Mouse (Mus musculus): ENCODE measurements around the gene Hirip3. TPM values are rescaled to one million over a fixed set of nuclear protein-coding genes. Genes with fewer than 3 reads are reported as not detected.

Gene Hirip3
- total RNA-seq (2023), result 10 to 100 TPM; 22.0 to 25.4 TPM

DNA sequence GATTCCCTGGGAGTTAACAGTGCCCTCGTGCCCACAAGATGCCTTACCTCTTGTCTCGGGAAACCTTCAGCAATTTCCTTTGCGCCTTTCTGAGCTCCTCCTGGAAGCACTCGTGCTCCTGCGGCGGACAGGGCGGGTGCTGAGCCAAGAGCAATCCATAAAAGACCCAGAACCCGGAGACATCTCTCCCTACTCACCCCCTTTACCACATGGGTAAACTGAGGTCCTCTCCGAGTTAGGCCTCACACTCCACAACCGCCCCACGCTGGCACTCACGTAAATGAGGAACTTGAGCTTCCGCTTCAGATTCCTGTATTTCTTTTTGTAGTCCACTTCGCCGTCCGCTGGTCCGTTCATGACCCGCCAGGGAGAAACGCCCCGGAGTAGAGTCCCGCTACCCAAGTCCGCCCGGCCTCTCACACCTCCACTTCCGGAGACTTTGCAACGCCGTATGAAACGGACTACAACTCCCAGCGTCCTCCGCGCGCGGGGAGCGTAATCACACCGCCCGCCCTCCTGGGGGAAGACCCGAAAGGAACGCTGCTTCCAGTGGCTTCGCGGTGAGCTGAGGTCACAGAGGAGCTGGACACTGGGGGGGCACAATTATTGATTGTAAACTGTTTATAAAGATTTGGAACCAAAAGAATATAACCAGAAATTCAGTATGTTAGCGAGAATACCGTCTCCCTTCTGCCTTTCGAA lies at the start of gene Hirip3:
Gene Hirip3, plus strand, starts transcription at position 544 of the 702 bp plus-strand sequence.

DNA sequence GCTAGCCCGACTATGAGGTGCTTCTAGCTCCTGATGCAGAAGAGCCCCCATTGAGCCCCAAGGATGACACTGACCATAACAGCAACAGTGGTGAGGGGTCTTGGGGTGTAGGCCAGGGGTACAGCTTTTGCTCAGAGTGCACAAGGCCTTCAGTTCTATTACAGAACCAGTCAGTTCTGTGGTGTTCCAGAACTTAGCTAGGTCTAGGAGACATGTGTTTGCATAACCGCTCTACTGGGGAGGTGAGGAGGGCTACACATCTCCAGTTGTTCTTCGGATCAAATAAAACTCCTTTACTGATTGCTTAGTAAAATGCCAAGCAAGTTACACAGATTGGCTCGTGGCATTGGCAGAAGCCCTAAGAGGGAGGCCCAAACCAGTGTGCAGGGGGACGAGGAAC lies 30.2 kb upstream of the Hirip3 start, which contains the start of gene 4930451I11Rik:
Gene 4930451I11Rik, minus strand, starts transcription at position 101 of the 400 bp plus-strand sequence.

DNA sequence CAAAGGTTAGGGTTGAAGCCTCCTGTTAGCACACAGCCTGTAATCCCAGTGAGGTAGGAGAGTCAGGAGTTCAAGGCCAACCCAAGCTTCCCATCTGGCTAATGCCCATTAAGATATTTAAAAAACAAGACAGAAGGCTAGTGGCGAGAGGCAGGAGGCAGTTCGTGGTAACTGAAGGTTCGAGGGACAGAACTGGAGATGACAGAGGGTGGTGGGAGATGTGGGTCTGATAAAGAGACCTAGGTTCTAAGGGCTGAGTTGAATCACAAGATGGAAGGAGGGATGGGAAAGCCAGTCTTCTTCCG lies 14.7 kb upstream of the Hirip3 start, which contains the start of gene Doc2a:
Gene Doc2a, plus strand, starts transcription at position 301 of the 305 bp plus-strand sequence.

DNA sequence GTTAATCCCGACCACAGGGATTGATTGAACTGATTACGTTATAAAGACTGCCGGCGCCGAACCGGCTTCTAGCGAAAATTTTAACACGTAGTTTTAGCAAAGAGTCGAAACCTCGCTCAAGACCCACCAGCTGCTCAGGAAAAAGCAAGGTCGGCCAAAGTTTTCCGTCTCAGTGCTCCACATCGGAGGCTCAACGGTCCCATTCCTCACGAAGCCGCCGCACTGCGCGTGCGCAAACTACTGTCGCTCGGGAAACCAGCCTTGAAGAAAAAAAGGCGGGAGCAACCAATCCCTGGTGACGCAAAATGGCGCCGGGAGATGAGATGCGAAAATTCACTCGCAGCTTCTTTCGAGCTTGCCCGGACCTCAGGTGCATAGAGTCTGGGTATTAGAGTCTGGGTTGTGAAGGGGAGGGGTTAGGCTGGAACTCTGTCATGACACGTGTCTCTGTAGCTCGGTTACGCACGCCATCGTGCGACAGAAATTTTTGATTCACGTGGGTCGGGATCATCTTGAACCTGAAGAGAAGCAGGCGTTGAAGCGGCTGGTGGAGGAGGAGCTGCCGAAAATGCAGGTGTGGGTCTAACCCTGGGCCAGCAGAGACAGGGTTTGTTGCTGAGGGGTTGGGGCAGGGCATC lies 494 bp downstream of the Hirip3 start, which contains the start of gene Ino80e:
Gene Ino80e, minus strand, starts transcription at position 231 of the 638 bp plus-strand sequence.

DNA sequence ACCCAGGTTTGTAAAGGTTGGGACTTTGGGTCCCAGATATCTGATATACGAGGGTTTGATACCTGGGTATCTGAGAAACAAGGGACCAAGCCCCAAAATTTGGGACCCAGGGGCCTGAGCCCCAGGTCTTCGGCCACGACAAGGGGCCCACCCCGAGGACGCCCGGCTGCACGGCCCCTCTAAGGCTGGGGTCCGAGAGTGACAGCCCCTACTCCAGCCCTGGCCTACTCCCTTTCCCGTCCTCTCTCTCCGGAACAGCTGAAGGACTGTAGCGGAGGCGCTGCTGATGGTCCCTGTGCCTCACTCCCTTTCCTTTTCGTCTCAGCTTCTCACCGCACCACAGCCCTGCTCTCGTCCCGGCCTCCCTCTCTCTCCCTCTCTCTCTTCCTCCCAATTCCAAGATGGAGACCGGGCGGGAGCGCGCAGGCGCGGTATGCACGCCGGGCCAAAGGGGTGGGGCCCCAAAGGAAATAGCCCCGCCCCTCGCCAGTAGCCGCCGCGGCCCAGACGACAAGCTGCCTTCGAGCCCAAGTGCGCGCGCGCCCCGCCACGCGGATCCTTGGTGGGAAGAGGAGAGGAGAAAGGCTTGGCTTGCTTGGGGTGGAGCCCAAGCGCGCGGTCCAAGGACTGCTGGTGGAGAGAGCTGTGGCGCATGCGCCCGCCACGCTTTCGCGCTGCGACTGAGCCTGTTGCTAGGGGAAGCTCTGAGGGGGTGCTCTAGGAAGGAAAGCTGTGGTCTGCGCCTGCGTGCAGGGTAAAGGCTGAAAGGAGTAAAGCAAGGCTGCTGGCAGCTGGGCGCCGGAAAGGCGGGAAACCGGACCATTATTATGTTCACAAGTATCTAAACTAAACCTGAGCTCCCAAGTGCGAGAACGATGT lies 22.8 kb downstream of the Hirip3 start, which contains the start of gene Taok2:
Gene Taok2, minus strand, starts transcription at position 418 of the 879 bp plus-strand sequence.

Other genes starting within 250 kb of the Hirip3 start
- not detected for gene Nupr1, start 231.1 kb upstream of the Hirip3 start, total RNA-seq (2023)
- gene Sgf29, start 212.7 kb upstream of the Hirip3 start, total RNA-seq (2023), result 10 to 100 TPM; 71.8 to 85.5 TPM
- 1 to 10 TPM in 1 of 2 experiments, not detected in 1; 1.3 TPM for gene Sult1a1, start 185.5 kb upstream of the Hirip3 start, total RNA-seq (2023)
- 100 to 1,000 TPM; 171 to 175 TPM for gene Bola2, start 166.6 kb upstream of the Hirip3 start, total RNA-seq (2023)
- gene Slx1b, start 166.2 kb upstream of the Hirip3 start, total RNA-seq (2023), result 10 to 100 TPM; 15.6 to 17.2 TPM
- gene Coro1a, start 154.2 kb upstream of the Hirip3 start, total RNA-seq (2023), result 1,000 to 10,000 TPM; 1,416 to 1,422 TPM
- gene Mapk3, start 102.4 kb upstream of the Hirip3 start, total RNA-seq (2023), result 10 to 100 TPM; 37.3 to 45.5 TPM
- 1 to 10 TPM; 3.6 to 4.4 TPM for gene Gdpd3, start 95.6 kb upstream of the Hirip3 start, total RNA-seq (2023)
- 100 to 1,000 TPM; 240 to 256 TPM for gene Ypel3, start 85.0 kb upstream of the Hirip3 start, total RNA-seq (2023)
- gene Tbx6, start 80.5 kb upstream of the Hirip3 start, total RNA-seq (2023), result 10 to 100 TPM; 11.6 to 13.5 TPM
- 100 to 1,000 TPM; 229 to 235 TPM for gene Ppp4c, start 69.5 kb upstream of the Hirip3 start, total RNA-seq (2023)
- gene Fam57b, start 64.3 kb upstream of the Hirip3 start, total RNA-seq (2023), result not detected
- gene 4930451I11Rik, start 30.3 kb upstream of the Hirip3 start, total RNA-seq (2023), result not detected
- not detected for gene Doc2a, start 14.6 kb upstream of the Hirip3 start, total RNA-seq (2023)
- gene Ino80e, start 405 bp downstream of the Hirip3 start, total RNA-seq (2023), result 10 to 100 TPM; 68.2 to 83.5 TPM
- gene Taok2, start 22.7 kb downstream of the Hirip3 start, total RNA-seq (2023), result 100 to 1,000 TPM in 1 of 2 experiments, 10 to 100 TPM in 1; 91.4 to 105 TPM
- 10 to 100 TPM; 27.4 to 28.3 TPM for gene Tmem219, start 60.9 kb downstream of the Hirip3 start, total RNA-seq (2023)
- gene Kctd13, start 66.9 kb downstream of the Hirip3 start, total RNA-seq (2023), result 10 to 100 TPM; 33.0 to 38.9 TPM
- not detected for gene Asphd1, start 87.6 kb downstream of the Hirip3 start, total RNA-seq (2023)
- 10 to 100 TPM in 1 of 2 experiments, 1 to 10 TPM in 1; 9.7 to 10.1 TPM for gene Sez6l2, start 88.6 kb downstream of the Hirip3 start, total RNA-seq (2023)
- 100 to 1,000 TPM; 159 to 167 TPM for gene Cdipt, start 113.9 kb downstream of the Hirip3 start, total RNA-seq (2023)
- gene Cdiptos, start 114.1 kb downstream of the Hirip3 start, total RNA-seq (2023), result not detected
- 10 to 100 TPM; 30.2 to 36.9 TPM for gene Mvp, start 152.6 kb downstream of the Hirip3 start, total RNA-seq (2023)
- gene Pagr1b, start 154.5 kb downstream of the Hirip3 start, total RNA-seq (2023), result 1 to 10 TPM; 3.6 to 4.6 TPM
- 10 to 100 TPM; 24.7 to 40.0 TPM for gene Pagr1a, start 155.4 kb downstream of the Hirip3 start, total RNA-seq (2023)
- gene Gm42742, start 159.1 kb downstream of the Hirip3 start, total RNA-seq (2023), result 10 to 100 TPM; 20.9 to 36.5 TPM
- gene Prrt2, start 159.2 kb downstream of the Hirip3 start, total RNA-seq (2023), result 1 to 10 TPM; 5.0 to 7.0 TPM
- gene Maz, start 165.1 kb downstream of the Hirip3 start, total RNA-seq (2023), result 100 to 1,000 TPM; 237 to 238 TPM
- gene Kif22, start 180.5 kb downstream of the Hirip3 start, total RNA-seq (2023), result 1 to 10 TPM; 3.6 to 4.8 TPM
- gene Zg16, start 225.4 kb downstream of the Hirip3 start, total RNA-seq (2023), result under 1 TPM in 1 of 2 experiments, not detected in 1; 0.82 TPM
- 10 to 100 TPM; 75.6 to 83.3 TPM for gene AI467606, start 229.4 kb downstream of the Hirip3 start, total RNA-seq (2023)